Mouse (Mus musculus) macrophage (primary cell): ENCODE data around the gene Ddx43. TPM values are rescaled to one million over a fixed set of nuclear protein-coding genes. Genes with fewer than 3 reads are reported as not detected.
"Not testable (repeated sequence)": the region's sequence is repeated elsewhere in the genome, so short reads cannot be mapped to it uniquely, and the experiment has no call there.

ENCODE experiments used
- H3K27ac ChIP-seq: fragments of 350-480 bp; formaldehyde crosslinking; 2 replicates; pipeline ENCODE4 v1.9.0; 2021
- H3K36me3 ChIP-seq: fragments of 350-480 bp; formaldehyde crosslinking; 2 replicates; pipeline ENCODE4 v1.9.0; 2021; ENCODE audit errors: inconsistent target
- H3K4me3 ChIP-seq: fragments of 350-480 bp; formaldehyde crosslinking; 2 replicates; pipeline ENCODE4 v1.9.0; 2021; ENCODE audit errors: inconsistent target
- H3K79me2 ChIP-seq: fragments of 350-480 bp; formaldehyde crosslinking; 2 replicates; pipeline ENCODE4 v1.9.0; 2021; ENCODE audit errors: inconsistent target
- WGBS: methylation state at CpG from one replicate; pipeline ENCODE4 v1.1.7; 2026; ENCODE audit warnings: inconsistent platforms; ENCODE audit not compliant: missing documents; 5-methylcytosine and 5-hydroxymethylcytosine counted together
- polyA plus RNA-seq: library from polyadenylated mRNA; stranded (reverse); fragments of 250-400 nt; gene quantifications from 3 replicates; pipeline ENCODE4 v1.2.4, GENCODE M21; 2018; ENCODE audit warnings: inconsistent platforms
- total RNA-seq, 78 experiments: library from RNA; depleted of rRNA; stranded (reverse); fragments of 250-400 nt; gene quantifications; 1 replicate in 9 of 78; 2 replicates in 24 of 78; 3 replicates in 43 of 78; 4 replicates in 2 of 78; pipeline ENCODE4 v1.2.4; 2018; ENCODE audit warnings: inconsistent platforms in 56 of 78

The Ddx43 gene
- not detected for total RNA-seq (2018; cell fraction: chromatin; rRNA removed)
- total RNA-seq (2018; cell fraction: cytosol; rRNA removed) = under 1 TPM in 1 of 26 experiments, not detected in 25; 0.04 TPM
- under 1 TPM in 1 of 26 experiments, not detected in 25; 0.23 TPM for total RNA-seq (2018; cell fraction: nucleus; rRNA removed)
- not detected in 3 replicates for polyA plus RNA-seq

DNA sequence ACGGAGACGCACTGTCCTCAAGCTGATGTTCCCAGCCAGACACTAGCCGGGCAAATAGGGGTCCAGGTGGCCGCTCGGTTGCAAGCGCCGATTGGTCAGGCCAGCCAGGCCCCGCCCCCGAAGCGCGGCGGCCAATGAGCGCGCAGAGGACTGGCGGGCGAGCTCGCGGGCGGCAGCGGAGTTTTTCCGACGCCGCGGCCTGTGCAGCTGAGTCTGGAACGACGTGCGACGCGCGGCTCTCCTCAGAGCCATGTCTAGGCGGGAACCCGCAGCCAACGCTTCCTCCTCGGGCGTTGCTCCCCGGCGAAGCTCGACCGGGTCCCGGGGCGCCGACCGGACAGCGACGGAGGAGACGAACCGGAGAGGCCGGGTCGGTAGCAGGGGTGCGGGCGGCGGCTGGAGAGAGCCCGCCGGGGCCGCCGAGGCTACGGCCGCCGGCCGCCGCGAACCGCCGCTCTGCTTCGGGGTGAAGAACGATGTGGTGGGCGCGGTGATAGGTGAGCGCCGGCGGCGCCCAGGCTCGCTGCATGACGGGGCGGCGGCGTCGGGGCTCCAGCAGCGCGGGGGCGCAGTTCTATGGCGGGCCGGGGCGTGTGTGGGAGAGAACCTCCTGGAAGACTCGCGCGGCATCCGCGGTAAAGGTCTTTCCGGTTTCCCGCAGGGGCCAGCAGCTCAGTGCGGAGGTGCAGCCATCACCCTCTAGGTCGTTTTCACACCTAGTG, at the start of gene Ddx43:
Ddx43 (plus strand) TSS at position 148 of the 722 bp plus-strand sequence.
- Histone ChIP-seq H3K27ac (no peak within 1 kb of the TSS), H3K36me3 (no peaks in the 10 kb centered on the region), H3K4me3 (no peak within 1 kb of the TSS), H3K79me2 (no peaks in the 10 kb centered on the region)
- 4% methylated on average over 89 of the region's 93 CpGs for WGBS

DNA sequence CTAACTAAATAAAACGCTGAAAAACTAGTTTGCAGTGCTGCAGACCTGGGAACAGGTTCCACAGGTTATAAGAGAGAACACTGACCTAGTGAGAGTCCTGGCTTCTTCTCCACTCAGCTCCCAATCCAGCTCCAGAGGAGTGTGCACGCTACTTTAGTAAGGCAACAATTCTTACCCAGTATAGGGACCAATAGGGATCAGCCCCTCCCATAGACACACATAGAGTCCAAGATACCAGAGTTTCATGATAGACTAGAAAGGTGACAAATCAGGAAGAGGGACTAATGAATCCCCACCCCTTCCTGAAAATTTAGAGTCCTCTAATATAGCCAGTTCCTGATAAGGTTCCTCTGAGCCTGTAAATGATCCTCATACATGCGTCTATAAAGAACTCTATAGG, 48.6 kb upstream of the Ddx43 start:
- no peaks in the 10 kb centered on the region for H3K36me3 ChIP-seq
- 54% methylated on average over 3 of the region's 3 CpGs for WGBS
- no peak overlapping the region for H3K27ac ChIP-seq
- no peak overlapping the region for H3K4me3 ChIP-seq
- H3K79me2 ChIP-seq = no peaks in the 10 kb centered on the region

DNA sequence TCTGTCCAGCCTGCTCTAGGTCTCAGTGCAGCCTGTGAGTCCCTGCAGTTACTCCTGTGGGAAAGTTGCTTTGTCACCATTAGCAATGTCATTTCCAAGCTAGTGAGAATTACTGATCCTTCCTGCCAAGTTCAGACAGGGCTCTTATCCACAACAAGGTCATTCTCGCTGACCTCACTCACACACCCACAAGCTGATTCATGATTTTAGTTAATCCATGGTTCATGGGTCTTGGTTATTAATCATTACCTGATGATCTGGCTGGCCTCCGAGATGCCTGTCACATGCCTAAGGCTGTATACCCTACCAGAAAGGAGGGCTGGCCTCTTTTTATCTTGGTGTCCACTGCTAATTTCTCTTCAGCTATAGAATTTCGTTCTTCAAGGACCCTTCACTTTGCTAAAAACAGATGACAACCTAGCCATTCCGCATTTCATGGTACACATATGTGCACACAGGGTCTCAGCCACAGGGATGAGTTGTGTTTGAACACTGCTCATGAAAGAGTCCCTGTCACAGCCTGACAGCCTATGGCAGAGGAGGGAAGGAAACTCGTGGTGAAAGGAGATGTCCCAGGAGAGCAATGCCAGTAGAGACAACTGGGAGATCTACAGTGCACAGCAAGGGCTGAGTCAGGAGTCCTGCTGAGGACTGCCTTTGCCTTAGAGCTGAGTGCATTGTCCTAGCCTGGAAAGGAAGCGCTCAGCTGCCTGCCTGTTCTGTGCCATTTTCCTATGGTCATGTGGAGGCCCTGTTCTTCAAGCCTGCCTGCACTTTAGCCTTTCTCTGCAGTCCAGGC, 47.2 kb upstream of the Ddx43 start:
- H3K79me2 ChIP-seq, H3K27ac ChIP-seq, H3K4me3 ChIP-seq, H3K36me3 ChIP-seq: not testable (repeated sequence)
- 72% methylated on average over 6 of the region's 6 CpGs for WGBS

GRCm38 (mm10) chr9:78349141-78349540, 46.4 kb upstream of the Ddx43 start:
- not testable (repeated sequence) for H3K36me3 ChIP-seq, H3K4me3 ChIP-seq, H3K79me2 ChIP-seq, H3K27ac ChIP-seq
- 78% methylated on average over 2 of the region's 3 CpGs for WGBS

GRCm38 (mm10) chr9:78350007-78350406, 45.6 kb upstream of the Ddx43 start:
- not testable (repeated sequence) for H3K79me2 ChIP-seq, H3K27ac ChIP-seq, H3K36me3 ChIP-seq, H3K4me3 ChIP-seq

DNA sequence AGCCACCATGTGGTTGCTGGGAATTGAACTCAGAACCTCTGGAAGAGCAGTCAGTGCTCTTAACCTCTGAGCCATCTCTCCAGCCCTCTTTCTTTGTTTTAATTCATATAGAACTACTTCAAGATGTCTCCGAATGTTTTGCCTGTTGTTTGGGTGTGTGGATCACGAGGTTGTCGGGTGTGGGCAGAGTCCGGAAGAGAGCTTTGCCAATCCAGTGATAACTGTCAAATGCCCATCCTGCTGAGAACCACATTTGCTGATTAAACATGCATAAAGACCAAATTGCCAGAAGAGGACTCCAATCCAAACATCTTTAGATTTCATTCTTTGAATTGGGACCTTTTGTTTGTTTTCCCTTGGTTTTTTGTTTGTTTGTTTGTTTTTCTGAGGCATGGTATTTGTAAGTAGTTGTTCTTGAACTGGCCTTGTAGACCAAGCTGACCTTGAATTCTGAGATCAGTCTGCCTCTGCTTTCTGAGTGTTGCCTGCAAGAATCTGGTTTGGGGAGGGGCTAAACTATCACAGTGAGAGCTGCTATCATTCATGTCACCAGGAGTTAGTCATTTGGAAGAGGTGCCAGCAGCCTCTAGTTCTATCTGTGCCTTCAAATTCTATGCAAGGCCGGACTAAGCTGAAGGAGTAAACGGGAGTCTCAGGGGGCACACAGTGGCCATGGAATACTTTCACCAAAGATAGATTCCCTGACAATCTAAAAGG, 43.9 kb upstream of the Ddx43 start:
- Histone ChIP-seq H3K27ac (no peak overlapping the region), H3K79me2 (no peaks in the 10 kb centered on the region), H3K4me3 (no peak overlapping the region), H3K36me3 (no peaks in the 10 kb centered on the region)
- 76% methylated on average over 6 of the region's 6 CpGs for WGBS

DNA sequence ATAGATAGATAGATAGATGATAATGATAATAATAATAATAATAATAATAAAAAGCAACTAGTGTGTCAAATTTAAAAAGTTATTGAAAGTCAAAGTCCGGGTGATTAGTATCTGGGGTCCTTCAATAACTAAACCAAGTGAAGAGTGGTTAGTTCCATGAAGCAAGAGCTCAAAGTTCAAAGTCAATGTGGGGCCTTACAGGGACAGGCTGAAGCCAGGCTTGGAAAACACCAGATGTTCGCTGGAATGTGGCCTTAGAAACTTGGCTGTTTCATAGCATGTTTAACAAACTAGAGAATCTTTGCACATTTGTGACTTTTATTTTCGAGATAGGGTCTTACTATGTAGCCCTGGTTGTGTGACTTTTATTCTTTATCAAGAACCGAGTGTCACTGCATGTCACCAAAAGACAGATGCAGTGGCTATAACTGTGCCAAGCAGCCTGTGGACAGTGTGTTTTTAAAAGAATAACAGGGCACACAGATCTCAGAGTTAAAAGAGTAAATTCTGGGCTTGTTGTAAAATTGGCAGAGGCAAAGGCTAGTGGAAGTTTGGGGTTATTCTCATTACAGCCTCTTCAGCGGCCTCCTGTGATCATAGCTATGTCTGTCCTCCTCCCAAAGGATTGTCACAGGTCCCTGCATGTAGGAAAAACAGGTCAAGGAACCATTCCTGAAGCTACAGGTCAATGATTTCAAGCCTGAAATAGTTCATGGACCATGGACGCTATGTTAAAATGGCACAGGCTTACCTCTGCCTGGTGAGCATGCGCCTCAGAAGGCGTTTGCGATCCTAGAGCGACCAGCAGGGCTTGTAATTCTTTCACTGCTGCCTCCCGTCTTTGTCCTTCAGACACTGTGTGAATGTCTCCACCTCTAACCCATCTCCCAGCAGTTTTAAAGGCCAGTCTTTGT, 40.7 kb upstream of the Ddx43 start:
- Histone ChIP-seq H3K36me3 (no peaks in the 10 kb centered on the region), H3K27ac (no peak overlapping the region), H3K79me2 (no peaks in the 10 kb centered on the region), H3K4me3 (no peak overlapping the region)
- WGBS = 93% methylated on average over 11 of the region's 11 CpGs

DNA sequence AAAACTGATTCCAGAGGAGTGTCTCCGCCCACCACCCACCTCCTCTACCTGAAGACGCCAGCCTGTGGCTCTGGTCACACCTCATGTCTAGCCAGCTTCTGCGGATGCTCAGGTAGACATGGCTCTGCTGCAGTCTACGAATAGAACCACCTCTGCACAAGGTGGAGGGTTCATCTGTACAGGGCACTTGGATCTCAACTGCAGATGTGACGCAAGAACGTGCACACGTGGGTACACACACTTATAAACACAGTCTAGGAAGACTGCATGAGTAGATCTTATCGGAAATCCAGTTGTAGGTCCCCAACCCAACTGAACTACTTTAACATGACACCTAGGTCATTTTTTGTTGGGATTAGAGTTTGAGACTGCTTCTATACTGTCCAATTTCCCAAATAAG, 40.0 kb upstream of the Ddx43 start, which contains the start of gene Gsta2:
Gsta2 (minus strand) TSS at position 178 of the 400 bp plus-strand sequence.
- WGBS = 92% methylated on average over 7 of the region's 8 CpGs
- no peaks in the 10 kb centered on the region for H3K36me3 ChIP-seq
- H3K4me3 ChIP-seq = no peak within 1 kb of the TSS
- no peak within 1 kb of the TSS for H3K27ac ChIP-seq
- H3K79me2 ChIP-seq = no peaks in the 10 kb centered on the region

- no peak overlapping the region for H3K27ac ChIP-seq
- WGBS = 15% methylated on average over 9 of the region's 9 CpGs
- H3K79me2 ChIP-seq = no peaks in the 10 kb centered on the region
- no peak overlapping the region for H3K4me3 ChIP-seq
- H3K36me3 ChIP-seq = no peaks in the 10 kb centered on the region
These were observed 37.5 kb upstream of the Ddx43 start for GRCm38 (mm10) chr9:78358053-78358452.

DNA sequence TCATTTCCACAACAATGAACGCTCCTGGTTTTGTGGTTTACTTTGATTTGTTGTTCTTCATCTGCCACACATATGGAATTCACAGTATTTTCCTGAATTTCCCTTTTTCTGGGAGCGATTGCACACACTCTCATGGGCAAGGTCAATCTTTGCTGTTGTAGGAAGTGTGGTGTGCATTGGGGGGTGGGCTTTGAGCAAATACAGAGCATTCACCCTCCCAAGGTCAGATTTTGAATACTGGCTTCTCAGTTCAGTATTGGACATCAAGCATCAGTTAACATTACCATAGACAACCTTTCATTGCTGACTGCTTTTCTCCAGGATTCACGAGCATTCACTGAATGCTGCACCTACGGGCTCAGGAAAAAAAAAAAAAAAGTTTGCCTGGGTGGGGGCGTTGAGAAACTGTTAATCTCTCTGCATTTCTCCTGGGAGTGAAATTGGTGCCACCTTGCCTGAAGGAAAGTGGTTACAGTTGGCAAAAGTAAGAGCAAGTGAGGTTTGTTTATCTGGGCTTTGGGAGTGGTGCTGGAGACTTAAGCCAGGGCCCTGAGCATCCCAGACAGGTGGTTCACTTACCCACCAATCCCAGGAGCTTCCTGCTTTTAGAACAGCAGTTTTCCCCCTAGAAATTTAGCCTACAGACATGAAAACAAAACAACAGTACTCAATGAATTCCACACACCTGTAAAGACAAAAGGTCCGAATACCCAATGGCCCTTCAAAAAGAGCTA, 35.7 kb upstream of the Ddx43 start:
- Histone ChIP-seq H3K79me2 (no peaks in the 10 kb centered on the region), H3K27ac (no peak overlapping the region), H3K4me3 (no peak overlapping the region), H3K36me3 (no peaks in the 10 kb centered on the region)
- 93% methylated on average over 6 of the region's 6 CpGs for WGBS

DNA sequence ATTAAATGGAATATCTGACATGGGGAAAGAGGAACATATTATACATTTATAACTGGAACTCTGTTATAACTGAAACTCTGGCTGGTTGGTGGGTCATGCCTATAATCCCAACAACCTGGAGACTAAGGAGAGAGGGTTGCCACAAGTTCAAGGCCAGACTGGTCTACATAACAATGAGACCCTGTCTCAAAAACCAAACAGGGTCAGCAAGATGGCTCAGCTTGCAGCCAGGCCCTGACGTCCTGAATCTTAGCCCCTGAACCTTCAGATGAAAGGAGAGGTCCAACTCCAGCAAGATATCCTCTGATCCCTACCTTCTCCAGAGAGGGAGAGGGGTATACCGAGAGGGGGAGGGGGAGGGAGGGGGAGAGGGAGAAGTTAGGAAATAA, 35.1 kb upstream of the Ddx43 start:
- no peaks in the 10 kb centered on the region for H3K36me3 ChIP-seq
- no peak overlapping the region for H3K4me3 ChIP-seq
- no peaks in the 10 kb centered on the region for H3K79me2 ChIP-seq
- no peak overlapping the region for H3K27ac ChIP-seq
- WGBS = 100% methylated on average over 1 of the region's 2 CpGs

- Histone ChIP-seq H3K79me2 (no peaks in the 10 kb centered on the region), H3K4me3 (no peak overlapping the region), H3K27ac (no peak overlapping the region), H3K36me3 (no peaks in the 10 kb centered on the region)
- WGBS = 5% methylated on average over 6 of the region's 6 CpGs
These were observed 32.2 kb upstream of the Ddx43 start for GRCm38 (mm10) chr9:78363374-78363773.

- no peak overlapping the region for H3K27ac ChIP-seq
- no peak overlapping the region for H3K4me3 ChIP-seq
- no peaks in the 10 kb centered on the region for H3K79me2 ChIP-seq
- no peaks in the 10 kb centered on the region for H3K36me3 ChIP-seq
- 92% methylated on average over 6 of the region's 6 CpGs for WGBS
These were observed 30.9 kb upstream of the Ddx43 start for GRCm38 (mm10) chr9:78364701-78365100.
